Comparison of ENCODE assay signal across 32 mouse cellular contexts in genomic region chr14:34567697-34568096, GRCm38 (mm10). TPM values are rescaled to one million over a fixed set of nuclear protein-coding genes. Genes with fewer than 3 reads are reported as not detected.
DNase-seq lines count a peak whose midpoint lies in the region.
"Had no signal": no experiment of that assay in that cellular context is flagged by ENCODE, and none has a peak within 500 bp of the region (broad histone marks: within the 10 kb centered on the region; RNA-seq: fewer than 3 reads in every experiment).

No protein-coding gene starts in this region.

- no peaks in the 10 kb centered on the region for H3K9me3 ChIP-seq in heart, embryonic 10.5 days
- H3K9me3 ChIP-seq in embryonic facial prominence, embryonic 10.5 days = no peaks in the 10 kb centered on the region
- no peaks in the 10 kb centered on the region for H3K9me3 ChIP-seq in limb, embryonic 10.5 days (replicated peaks)
- H3K9me3 ChIP-seq: forebrain, embryonic 10.5 days; midbrain, embryonic 15.5 days; neural tube, embryonic 12.5 days had no signal

- 40% methylated on average over 5 of the region's 5 CpGs for WGBS in heart, embryonic 10.5 days
- 60% methylated on average over 5 of the region's 5 CpGs for WGBS in embryonic facial prominence, embryonic 10.5 days
- WGBS in limb, embryonic 10.5 days = 67% methylated on average over 5 of the region's 5 CpGs

- no peak for DNase-seq in heart, embryonic 10.5 days (ENCODE audit: low spot score)
- DNase-seq in heart, postnatal 25 days (ENCODE audit: low spot score) = no peak
- no peak for DNase-seq in embryonic facial prominence, embryonic 10.5 days (ENCODE audit: low spot score)
- peak; percentile 46 for DNase-seq in fibroblast of lung, adult 2 months (ENCODE audit: low read depth)
- DNase-seq in limb, embryonic 10.5 days (ENCODE audit: low spot score) = no peak
- DNase-seq in kidney, postnatal 36 days = no peak
- DNase-seq in layer of hippocampus, adult 11-12 months (ENCODE audit: low spot score) = no peak
- no peak for DNase-seq in embryo, embryonic 10 days (ENCODE audit: low spot score)
- DNase-seq: adrenal gland, adult 8-10 months; cerebellum, adult 11-12 months; cerebellum, postnatal 14 days; gastrocnemius, postnatal 36 days; kidney, adult 2 months; kidney, postnatal 10 days; liver, postnatal 0 days; retina, postnatal 1 day; thymus, postnatal 25 days had no signal

- H3K27ac ChIP-seq in heart, embryonic 10.5 days = peak overlapping the region; percentile 38
- H3K27ac ChIP-seq in embryonic facial prominence, embryonic 10.5 days (replicated peaks) = peak overlapping the region; percentile 8; the same call in 1 of the 2 replicates
- peak overlapping the region; percentile 42 for H3K27ac ChIP-seq in limb, embryonic 10.5 days
- H3K27ac ChIP-seq: forebrain, embryonic 10.5 days; hindbrain, embryonic 14.5 days; macrophage; midbrain, embryonic 15.5 days; neural tube, embryonic 12.5 days had no signal

- H3K4me1 ChIP-seq in heart, embryonic 10.5 days = peaks cover 75% of the 10 kb centered on the region
- H3K4me1 ChIP-seq in embryonic facial prominence, embryonic 10.5 days = peaks cover 27% of the 10 kb centered on the region
- H3K4me1 ChIP-seq in limb, embryonic 10.5 days = peaks cover 34% of the 10 kb centered on the region
- H3K4me1 ChIP-seq: neural tube, embryonic 12.5 days had no signal

- H3K27me3 ChIP-seq in heart, embryonic 10.5 days (ENCODE audit: insufficient read depth, poor library complexity, severe bottlenecking) = no peaks in the 10 kb centered on the region
- peaks cover 15% of the 10 kb centered on the region for H3K27me3 ChIP-seq in embryonic facial prominence, embryonic 10.5 days (replicated peaks; ENCODE audit: low read depth, poor library complexity, severe bottlenecking)
- H3K27me3 ChIP-seq in limb, embryonic 10.5 days (ENCODE audit: low read depth, poor library complexity, severe bottlenecking) = peaks cover 23% of the 10 kb centered on the region
- H3K27me3 ChIP-seq: midbrain, embryonic 15.5 days; neural tube, embryonic 12.5 days had no signal

- H3K4me3 ChIP-seq in heart, embryonic 10.5 days = no peak overlapping the region
- no peak overlapping the region for H3K4me3 ChIP-seq in embryonic facial prominence, embryonic 10.5 days
- H3K4me3 ChIP-seq in limb, embryonic 10.5 days = no peak overlapping the region
- H3K4me3 ChIP-seq: forebrain, embryonic 10.5 days; midbrain, embryonic 15.5 days; neural tube, embryonic 12.5 days had no signal

- peaks cover 2% of the 10 kb centered on the region; the same call in 1 of the 2 replicates for H3K36me3 ChIP-seq in heart, embryonic 10.5 days
- no peaks in the 10 kb centered on the region for H3K36me3 ChIP-seq in embryonic facial prominence, embryonic 10.5 days (replicated peaks)
- H3K36me3 ChIP-seq in limb, embryonic 10.5 days = no peaks in the 10 kb centered on the region
- H3K36me3 ChIP-seq: forebrain, embryonic 10.5 days; midbrain, embryonic 15.5 days; neural tube, embryonic 12.5 days had no signal

- intact Hi-C loops in heart, postnatal 25 days (cut with DNase I) = loop anchor here (5.0 kb wide), 1 partner anchor 110 kb away; no protein-coding TSS in a partner anchor

RNA-seq across cellular contexts. Expression of gene Ldb3, which starts 20.8 kb away (rescaled TPM):
- 136 and 219 TPM in 2 replicates for polyA plus RNA-seq in heart, embryonic 10.5 days (2016; fragmentation: Nextera tagmentation; extraction: Ambion mirVana)
- 1,000 to 10,000 TPM; 1,007 to 1,096 TPM for total RNA-seq in heart, postnatal 25 days (2021)
- polyA plus RNA-seq in embryonic facial prominence, embryonic 10.5 days (2016; fragmentation: Nextera tagmentation; extraction: Ambion mirVana) = 0.59 TPM in 1 of 2 replicates, not detected in the other
- 0.11 and 0.48 TPM in 2 replicates for polyA plus RNA-seq in limb, embryonic 10.5 days (2016; fragmentation: Nextera tagmentation; extraction: Ambion mirVana)
- total RNA-seq: MEL had no signal
- polyA plus RNA-seq: activated CD4-positive, CD25-positive, alpha-beta regulatory T cell, adult 4 months; inflammation-experienced regulatory T-cells, adult 6 months; macrophage had no signal

RNA-seq across cellular contexts. Expression of gene Opn4, which starts 32.2 kb away (rescaled TPM):
- polyA plus RNA-seq in heart, embryonic 10.5 days (2016; fragmentation: Nextera tagmentation; extraction: Ambion mirVana) = 4.1 and 5.9 TPM in 2 replicates
- total RNA-seq in heart, postnatal 25 days (2021) = 1 to 10 TPM; 2.6 to 2.9 TPM
- 0.23 and 0.27 TPM in 2 replicates for polyA plus RNA-seq in embryonic facial prominence, embryonic 10.5 days (2016; fragmentation: Nextera tagmentation; extraction: Ambion mirVana)
- not detected in 2 replicates for polyA plus RNA-seq in limb, embryonic 10.5 days (2016; fragmentation: Nextera tagmentation; extraction: Ambion mirVana)
- total RNA-seq: gastrocnemius, postnatal 36 days; layer of hippocampus, adult 8-10 months; left cerebral cortex, postnatal 14 days; MEL had no signal
- polyA plus RNA-seq: activated CD4-positive, CD25-positive, alpha-beta regulatory T cell, adult 4 months; C2C12; forebrain, embryonic 16.5 days; hindbrain, embryonic 14.5 days; inflammation-experienced regulatory T-cells, adult 6 months; kidney, adult 2 months; liver, embryonic 11.5 days; liver, postnatal 0 days; macrophage; midbrain, embryonic 15.5 days; neural tube, embryonic 12.5 days; spleen, adult 2 months had no signal

RNA-seq across cellular contexts. Expression of gene 9230112D13Rik, which starts 45.1 kb away (rescaled TPM):
- not detected in 2 replicates for polyA plus RNA-seq in heart, embryonic 10.5 days (2016; fragmentation: Nextera tagmentation; extraction: Ambion mirVana)
- not detected for total RNA-seq in heart, postnatal 25 days (2021)
- polyA plus RNA-seq in embryonic facial prominence, embryonic 10.5 days (2016; fragmentation: Nextera tagmentation; extraction: Ambion mirVana) = not detected in 2 replicates
- polyA plus RNA-seq in limb, embryonic 10.5 days (2016; fragmentation: Nextera tagmentation; extraction: Ambion mirVana) = not detected in 2 replicates
- total RNA-seq: adrenal gland, adult 8-10 months; gastrocnemius, postnatal 36 days; layer of hippocampus, adult 8-10 months; left cerebral cortex, postnatal 14 days; MEL had no signal
- polyA plus RNA-seq: activated CD4-positive, CD25-positive, alpha-beta regulatory T cell, adult 4 months; C2C12; forebrain, embryonic 10.5 days; forebrain, embryonic 16.5 days; hindbrain, embryonic 14.5 days; inflammation-experienced regulatory T-cells, adult 6 months; kidney, adult 2 months; liver, embryonic 11.5 days; liver, postnatal 0 days; lung, postnatal 0 days; macrophage; midbrain, embryonic 15.5 days; neural tube, embryonic 12.5 days; spleen, adult 2 months had no signal

Comparison
In these comparisons a context has a peak if more than half of its experiments do, and no peak if none do; other contexts are left out.
1. RNA of gene Ldb3, which starts 20.8 kb away (polyA plus RNA-seq): 136 to 219 TPM in heart, embryonic 10.5 days; 0.11 to 0.48 TPM in limb, embryonic 10.5 days and 0.59 TPM in embryonic facial prominence, embryonic 10.5 days; every median in the first group is over 10 times any median in the second.
2. Peak in every context shown above with its lines, with median percentiles within 50 percentile points of each other: H3K27ac ChIP-seq.